Mouse (Mus musculus) neural tube, embryonic 10.5 days (tissue): ENCODE measurements around the gene Galr3.

Experiments used
- DNase-seq: peaks from one replicate; pipeline ENCODE4 v3.0.0-alpha.2; 2017; ENCODE audit warnings: low spot score; ENCODE audit errors: extremely low spot score

Galr3 gene

DNA sequence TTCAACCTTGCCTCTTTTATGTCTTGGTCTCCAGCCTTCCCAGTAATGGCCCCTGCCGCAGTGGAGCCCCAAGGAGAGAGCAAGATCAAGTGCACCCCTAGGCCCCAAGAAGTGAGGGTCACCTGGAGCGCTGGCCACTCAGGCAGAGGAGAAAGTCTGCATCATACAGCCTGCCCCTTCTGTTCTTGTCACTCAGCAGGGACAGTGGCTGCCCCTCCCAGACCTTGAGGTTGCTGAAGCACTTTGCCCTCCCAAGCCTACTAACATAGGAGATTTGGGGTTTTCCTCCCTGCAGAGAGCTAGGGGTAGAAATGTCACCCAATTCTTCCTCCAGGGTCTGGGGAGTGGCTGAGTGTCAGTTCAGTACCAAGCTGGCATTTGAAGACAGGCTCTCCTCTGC lies 10.7 kb downstream of the Galr3 start:
- no peak for DNase-seq

GRCm38 (mm10) chr15:79056601-79057000 lies 14.9 kb downstream of the Galr3 start:
- DNase-seq: no peak

DNA sequence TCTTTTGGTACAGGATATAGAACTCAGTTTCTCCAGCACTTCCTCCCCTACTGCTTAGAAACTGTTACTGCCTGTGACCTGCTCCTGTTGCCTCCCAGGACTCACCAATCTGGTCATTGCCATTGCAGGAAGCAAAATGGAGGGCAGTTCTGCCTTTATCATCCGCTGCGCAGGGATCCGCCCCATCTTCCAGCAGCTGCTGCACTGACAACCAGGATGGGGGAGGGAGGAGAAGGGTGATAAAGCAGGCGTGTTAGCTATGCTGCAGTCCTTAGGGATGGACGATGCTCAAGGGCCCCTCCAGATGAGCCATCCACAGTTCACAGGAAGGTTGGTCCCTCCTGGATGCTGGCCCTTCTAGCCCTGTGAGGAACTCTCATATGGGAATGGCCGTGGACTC lies 16.2 kb downstream of the Galr3 start:
- no peak for DNase-seq

GRCm38 (mm10) chr15:79060887-79061565 lies 19.3 kb downstream of the Galr3 start:
- no peak for DNase-seq

DNA sequence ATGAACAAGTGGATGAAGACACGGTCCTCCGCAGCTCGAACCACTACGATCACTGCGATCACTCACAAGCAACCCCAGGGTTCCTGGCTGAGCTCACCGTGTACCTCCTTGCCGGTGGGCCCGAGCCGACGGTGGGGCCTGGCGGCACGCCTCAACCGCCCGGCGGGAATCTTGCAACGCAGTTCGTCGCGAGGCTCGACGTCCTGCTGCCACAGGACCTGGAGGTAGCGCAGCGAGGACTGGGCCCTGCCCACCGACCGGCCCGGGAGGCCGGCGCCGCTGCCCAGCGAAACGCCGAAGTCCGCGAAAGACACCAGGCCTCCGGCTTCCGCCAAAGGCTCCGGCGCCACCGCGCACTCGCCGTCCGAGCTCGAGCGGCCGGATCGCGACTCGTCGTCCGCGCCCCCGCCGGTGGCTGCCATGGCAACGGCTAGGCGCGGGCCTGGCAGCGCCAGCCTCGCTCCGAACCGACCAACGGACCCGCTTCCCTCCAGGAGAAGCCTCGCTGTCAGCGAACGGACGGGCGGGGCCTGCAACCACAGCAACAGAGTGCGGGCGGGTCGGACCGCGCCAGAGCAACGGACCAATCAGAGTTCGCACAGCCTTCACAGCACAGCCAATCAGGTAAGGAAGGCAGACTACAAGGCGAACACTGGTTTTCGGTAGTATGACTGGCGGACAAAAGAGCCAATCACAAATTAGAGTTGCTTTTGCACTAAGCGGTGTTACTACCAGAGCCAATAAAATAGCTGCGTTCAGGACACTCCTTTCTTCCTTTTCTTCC lies 20.9 kb downstream of the Galr3 start, which contains the start of gene Ankrd54:
Gene Ankrd54, minus strand, starts transcription at position 518 of the 784 bp plus-strand sequence.
- peak; percentile 96 for DNase-seq

GRCm38 (mm10) chr15:79063160-79063740 lies 21.6 kb downstream of the Galr3 start:
- DNase-seq: no peak

DNA sequence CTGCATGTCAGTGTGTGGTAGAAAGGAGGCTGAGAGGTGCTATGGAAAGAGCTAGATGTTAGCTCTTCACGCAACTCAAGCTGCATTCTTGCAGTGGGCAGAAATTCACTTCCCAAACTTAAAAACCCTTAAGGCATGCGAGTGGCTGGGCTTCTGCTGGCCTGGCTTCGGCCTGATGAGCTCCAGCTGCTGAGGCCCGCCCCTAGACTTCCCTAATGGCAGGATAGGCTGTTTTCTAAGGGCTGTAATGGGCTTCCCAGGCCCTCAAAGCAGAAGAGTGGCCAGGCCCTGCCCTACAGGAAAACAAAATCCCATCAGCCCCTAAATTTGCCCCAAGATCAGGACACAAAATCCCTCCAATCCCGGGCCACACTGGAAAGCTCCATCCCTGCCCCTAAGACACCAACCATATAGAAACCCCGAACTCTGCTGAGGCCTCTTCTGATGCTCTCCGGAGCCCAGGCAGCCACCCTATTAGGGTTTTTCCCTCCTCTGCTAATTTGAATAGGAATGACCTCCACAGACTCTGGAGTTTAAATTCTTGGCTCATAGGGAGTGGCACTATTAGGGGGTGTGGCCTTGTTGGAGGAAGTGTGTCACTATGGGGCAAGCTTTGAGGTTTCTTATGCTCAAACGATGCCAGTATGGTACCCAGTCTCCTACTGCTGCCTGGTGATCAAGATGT lies 23.5 kb downstream of the Galr3 start:
- DNase-seq: no peak

- no peak for DNase-seq
Measured at GRCm38 (mm10) chr15:79066276-79066675, 24.6 kb downstream of the Galr3 start.

DNA sequence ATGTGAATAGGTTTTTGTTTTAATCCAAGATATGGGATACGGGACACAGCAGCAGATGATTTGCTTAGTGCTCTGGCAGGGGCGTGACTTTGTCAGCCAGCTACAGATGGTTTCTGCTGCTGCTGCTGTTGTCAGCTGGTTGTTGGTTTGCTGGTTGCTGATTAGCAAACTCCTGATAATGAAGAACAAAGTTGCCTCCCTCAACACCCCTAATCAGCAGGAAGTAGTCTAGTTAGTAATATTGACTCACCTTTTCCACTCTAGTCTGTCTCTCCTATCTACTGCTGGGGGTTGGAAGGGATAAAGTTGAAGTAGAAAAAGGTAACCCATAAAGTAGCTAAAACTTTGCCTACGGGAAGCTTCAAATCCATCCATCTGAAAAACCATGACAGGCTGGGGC lies 25.9 kb downstream of the Galr3 start:
- no peak for DNase-seq

- DNase-seq: no peak
Measured at GRCm38 (mm10) chr15:79068416-79068815, 26.7 kb downstream of the Galr3 start.

- DNase-seq: no peak
Measured at GRCm38 (mm10) chr15:79071117-79072039, 29.7 kb downstream of the Galr3 start.

- no peak for DNase-seq
Measured at GRCm38 (mm10) chr15:79073752-79074151, 32.1 kb downstream of the Galr3 start.

- no peak for DNase-seq
Measured at GRCm38 (mm10) chr15:79074446-79074845, 32.8 kb downstream of the Galr3 start.

DNA sequence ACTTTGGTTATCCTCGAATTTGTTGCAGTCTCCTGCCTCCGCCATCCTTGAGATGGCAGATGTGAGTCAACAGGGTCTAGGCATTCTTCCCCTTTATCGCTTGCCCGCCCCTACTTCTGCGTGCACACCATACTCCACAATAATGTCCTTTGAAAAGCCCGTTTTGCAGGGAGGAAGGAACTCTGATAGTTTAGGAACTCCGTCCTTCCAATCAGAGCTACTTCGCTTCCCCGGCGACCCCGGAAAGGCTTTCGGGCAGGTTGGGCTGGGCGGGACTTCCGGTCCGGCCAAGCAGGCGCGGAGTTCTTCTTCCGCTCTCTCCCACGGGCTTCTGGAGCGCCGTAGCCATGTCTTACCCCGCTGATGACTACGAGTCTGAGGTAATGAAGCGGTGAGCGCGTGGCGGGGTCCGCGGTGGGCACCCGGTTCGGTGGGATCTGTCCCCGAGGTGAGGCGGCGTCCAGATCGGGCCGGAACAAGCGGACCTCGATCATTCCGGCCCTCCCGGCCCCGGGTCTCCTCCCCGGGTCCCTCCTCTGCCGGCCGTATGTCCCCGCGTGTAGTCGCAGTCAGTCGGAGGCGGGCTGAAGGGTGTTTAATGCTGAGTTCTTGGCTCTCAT lies 33.3 kb downstream of the Galr3 start, which contains the start of gene Eif3l:
Gene Eif3l, plus strand, starts transcription at position 267 of the 620 bp plus-strand sequence.
- DNase-seq: peak; percentile 90

DNA sequence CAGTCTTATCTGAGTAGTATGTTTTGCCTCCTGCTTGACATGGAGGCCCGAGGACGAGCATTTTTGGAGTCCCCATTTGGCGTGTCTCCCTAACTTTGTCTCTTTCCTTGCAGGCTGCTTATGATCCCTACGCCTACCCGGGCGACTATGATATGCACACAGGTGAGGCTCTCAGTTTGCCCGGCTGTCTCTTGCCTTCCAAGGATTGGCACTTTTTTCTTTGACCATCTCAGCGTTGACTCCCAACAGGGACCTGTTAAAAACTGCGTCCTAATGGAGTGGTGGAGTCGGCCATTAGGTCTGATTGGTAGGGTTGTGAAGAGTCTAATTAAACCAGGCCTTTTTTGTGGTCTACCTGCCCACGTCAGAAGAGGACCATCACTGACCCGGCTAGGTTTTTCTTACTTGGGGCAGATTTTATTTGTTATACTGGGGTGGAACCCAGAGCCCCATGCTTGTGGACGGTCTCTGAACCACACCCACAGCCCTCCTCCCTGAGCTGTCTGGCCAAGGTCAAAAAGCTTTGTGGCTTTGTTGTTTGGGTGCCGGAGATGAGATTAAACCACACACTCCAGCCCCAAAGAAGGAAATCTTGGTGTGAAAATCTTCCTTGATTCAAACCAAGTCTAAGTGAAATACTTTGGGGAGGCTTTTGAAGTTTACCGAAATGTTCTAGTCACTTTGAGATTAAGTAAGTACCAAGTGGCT lies 34.1 kb downstream of the Galr3 start:
- no peak for DNase-seq

DNA sequence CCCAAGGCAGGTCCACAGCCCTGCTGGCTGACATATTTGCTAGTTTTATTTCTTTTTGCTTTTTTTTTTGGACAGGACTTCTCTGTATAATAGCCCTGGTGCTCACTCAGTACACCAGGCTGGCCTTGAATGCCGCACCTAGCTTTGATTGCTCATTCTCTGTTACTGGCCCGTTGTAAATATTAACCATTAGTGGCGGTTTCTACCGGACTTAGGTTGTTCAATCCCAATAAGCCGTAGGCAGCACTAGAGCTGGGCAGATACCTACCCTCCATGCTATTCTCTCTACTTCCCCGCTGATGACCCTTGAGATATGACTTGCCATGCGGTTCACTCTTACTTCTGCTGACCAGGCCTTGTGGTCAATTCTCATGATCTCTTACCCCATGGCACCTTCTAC lies 37.9 kb downstream of the Galr3 start:
- no peak for DNase-seq

DNA sequence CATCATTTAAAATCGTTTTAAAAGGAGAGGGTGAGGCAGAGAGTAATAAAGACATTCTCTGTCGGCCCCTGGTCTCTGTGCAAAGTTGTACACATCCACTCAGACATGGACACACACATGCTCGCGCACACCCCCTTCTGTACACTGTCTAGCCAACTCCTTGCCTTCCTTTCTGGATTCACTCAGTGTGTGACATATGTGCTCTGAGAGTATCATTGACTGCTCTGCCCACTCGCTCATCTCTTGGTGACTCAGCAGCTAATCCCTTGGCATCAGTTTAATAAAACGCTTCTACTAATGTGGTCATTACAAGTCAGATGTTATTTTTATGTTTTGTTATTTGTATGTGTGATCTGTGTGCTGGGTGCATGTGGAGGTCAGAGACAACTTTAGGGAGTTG lies 50.6 kb downstream of the Galr3 start:
- DNase-seq: no peak
